Mouse (Mus musculus): ENCODE measurements around the gene Gstm3.

Gene Gstm3

DNA sequence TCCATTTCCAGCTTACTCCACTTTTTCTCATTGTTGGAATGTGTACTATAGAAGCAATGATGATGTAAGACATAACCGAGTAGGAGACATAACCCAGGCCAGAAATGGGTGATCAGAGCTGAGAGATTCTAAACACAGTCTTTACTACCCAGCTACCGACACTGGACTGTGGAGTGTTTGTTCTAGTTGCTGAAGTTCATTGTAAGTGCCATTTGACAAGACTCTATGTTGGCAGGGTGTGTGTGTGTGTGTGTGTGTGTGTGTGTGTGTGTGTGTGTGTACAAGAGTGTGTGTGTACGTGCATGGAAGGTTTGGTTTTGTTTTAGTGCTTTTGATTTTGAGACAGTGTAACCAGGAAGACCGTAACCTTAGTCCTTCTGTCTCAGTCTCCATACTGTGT is 39.4 kb downstream of the Gstm3 start:
- no peak for DNase-seq (ENCODE audit: low read depth, low spot score)

DNA sequence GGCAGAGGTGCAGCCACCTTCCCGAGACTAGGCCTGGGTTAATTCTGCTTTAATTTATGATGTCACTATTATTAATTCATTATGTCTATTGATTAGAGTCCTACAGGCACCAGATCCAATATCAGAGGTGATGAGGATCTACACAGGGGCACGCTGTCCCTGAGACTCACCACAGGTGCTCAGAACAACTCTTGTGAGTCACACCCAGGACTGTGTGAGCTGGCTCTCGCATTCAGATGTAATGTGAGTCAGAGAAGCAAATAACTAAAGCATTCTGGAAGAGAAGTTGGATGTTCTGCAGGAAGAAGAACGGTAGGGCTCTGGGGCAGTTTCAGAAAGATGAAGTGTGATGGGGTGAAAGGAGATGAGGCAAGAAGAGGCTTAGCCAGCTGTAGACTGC is 39.8 kb downstream of the Gstm3 start:
- no peak for DNase-seq (ENCODE audit: low read depth, low spot score)

DNA sequence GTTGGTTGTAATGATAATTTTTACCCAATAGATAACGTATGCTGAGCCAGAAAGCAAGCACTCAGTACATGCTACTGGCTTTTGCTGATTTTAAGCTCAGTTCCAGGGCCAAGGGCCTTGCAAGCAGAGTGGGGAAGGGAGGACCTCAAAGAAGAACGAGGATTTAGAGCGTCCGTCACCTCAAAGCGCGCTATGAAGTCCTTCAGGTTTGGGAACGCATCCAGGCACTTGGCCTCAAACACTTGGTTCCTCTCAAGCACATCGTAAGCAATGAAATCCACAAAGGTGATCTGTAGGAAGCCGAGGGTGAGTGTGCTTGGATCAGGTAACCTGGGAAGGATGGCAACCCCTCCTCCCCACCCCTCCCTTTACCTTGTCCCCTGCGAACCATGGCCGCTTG is 40.4 kb downstream of the Gstm3 start:
- DNase-seq (ENCODE audit: low read depth, low spot score): no peak

DNA sequence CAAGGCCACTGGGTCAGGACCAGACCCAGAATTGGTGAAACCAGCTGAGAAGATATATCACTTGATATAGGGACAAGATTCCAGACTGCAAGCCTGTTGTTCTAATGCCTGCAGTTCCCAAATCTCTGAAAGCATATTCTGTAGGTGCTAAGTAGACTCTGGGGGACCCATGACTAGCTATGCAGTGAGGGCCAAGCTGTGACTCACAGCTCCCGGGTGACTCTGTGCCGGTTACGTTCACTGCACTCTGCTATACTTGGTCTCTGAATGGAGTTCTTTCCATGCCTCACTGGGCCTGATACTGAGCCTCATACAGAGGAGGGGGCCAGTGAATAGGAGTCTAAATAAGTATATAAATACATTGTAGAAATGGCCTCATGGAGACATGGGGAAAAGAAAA is 41.2 kb downstream of the Gstm3 start:
- DNase-seq (ENCODE audit: low read depth, low spot score): no peak

DNA sequence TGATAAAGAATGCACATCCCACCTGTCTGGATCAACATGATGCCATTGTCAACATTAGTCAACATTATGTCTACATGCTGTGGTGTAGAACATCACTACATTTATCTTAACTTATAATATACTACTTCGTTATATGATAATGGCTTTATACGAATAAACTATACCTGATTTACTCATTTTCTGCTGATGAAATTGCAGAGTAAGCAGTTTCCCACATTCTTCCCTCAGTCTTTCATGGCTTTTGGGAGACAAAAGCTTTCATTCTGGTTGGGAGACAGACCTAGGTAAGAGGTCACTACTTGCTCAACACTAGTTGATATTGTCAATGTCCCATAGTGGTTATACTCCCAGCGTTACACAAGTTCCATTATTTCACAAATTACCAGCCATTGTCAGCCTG is 43.7 kb downstream of the Gstm3 start:
- DNase-seq (ENCODE audit: low read depth, low spot score): no peak

DNA sequence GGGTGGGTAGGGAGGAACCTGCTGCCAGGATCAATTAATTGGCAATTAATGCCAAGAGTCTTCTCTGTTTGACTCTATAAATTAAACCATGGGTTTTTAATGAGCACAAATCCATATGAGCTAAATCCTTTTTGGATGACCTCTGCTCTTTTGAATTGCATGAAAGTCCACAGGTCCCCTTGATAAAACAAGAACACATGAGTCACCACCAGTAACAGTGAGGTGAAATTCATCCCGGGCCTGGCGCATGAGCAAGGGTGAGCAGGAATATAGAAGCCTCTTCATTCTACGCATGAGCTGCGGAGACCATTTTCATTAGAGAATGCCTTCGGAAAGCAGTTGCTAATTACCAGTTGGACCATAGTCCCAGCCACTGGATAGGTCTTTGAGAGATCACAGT is 48.7 kb downstream of the Gstm3 start:
- DNase-seq (ENCODE audit: low read depth, low spot score): no peak

DNA sequence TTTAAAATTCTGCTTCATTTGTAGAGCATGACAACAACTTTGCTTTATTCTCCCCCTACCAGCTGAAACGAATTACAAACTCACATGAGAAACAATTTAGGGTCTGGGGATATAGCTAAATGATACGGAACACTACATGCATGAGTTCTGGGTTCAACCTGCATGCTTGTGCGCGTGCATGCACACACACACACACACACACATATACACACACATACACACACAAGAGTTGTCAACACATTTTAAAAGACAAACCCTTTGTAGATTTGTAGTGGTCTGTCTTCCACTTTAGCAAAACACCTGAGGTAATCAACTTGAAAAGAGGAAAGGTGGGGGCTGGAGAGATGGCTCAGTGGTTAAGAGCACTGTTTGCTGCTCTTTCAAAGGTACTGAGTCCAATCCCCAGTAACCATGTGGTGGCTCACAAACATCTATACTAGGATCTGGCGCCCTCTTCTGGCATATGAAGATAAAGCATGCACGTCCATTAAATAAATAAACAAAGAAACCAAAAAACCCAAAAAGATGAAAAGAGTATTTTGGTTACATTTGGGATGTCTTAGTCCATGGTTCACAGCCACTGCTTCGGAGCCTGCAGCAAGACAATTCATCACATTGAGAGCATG is 51.2 kb downstream of the Gstm3 start:
- peak; percentile 40 for DNase-seq (ENCODE audit: low read depth, low spot score)

DNA sequence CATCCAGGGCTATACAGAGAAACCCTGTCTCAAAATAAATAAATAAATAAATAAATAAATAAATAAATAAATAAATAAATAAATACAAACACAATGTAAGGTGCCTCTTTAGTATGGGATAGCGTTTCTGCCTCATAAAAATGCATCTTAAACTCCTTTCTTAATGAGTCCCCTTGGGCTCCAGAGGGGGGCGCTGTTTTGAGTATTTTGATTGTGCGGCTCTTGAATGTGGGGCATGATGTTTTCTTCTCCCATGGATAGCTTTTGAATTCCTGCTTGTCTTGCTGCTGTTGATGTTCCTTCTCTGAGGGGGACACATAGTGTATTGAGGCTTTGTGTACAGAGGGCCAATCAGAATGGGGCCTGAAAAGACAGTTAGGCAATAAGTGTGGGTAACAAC is 52.0 kb downstream of the Gstm3 start:
- no peak for DNase-seq (ENCODE audit: low read depth, low spot score)

DNA sequence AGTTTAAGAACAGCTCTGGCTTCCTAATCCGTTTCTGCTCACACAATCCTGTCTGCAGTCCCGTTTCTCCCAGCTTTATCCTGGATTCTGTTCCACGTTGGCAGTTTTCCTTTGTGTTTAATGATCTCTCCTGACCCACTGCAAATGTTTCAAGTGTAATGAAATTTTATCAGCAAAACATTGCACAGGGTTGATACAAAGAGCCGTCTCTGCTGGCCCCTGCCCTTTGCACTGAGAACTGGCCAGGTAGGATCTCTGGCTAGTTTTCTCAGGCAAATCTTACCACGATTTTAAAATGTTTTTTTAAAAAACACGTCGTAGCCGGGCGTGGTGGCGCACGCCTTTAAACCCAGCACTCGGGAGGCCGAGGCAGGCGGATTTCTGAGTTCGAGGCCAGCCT is 52.4 kb downstream of the Gstm3 start:
- DNase-seq (ENCODE audit: low read depth, low spot score): no peak

Measured in skeletal muscle tissue, adult 2 months (tissue).